Mouse (Mus musculus): ENCODE data around the gene Adi1.

Adi1 gene

DNA sequence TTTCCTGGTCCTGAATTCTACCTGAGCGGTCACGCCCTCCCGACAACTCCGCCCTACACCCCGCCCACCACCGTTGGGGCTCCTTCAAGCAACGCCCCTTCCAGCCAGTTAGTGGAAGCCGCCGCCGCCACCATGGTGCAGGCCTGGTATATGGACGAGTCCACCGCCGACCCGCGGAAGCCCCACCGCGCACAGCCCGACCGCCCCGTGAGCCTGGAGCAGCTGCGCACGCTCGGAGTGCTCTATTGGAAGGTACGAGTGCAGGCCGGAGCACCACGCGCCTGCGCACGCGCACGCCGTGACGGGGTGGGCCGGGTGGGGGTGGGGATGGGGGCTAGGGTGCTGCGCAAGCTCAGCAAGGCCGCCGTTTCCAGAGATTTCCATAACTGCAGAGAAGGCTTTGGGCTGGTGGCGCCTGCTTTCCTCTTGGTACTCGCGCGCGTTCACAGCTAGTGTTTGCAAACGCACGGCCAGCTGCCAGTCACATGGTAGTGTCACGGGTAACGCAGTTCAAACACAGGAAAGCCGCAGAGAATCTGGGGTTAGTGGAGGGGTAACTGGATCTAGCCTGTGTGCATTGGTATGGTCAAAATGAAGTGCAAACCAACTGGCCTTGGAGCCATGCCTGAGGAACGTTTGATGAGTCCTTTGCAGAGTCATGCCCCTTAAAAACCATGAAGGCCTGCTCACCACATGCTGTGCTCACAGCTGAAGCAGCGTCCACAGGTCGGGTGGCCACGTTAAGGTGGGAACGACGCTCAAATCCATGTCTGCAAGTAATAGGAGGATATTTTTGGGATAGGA lies at the start of gene Adi1:
Adi1 (plus strand) TSS at position 111 of the 804 bp plus-strand sequence.
- peak; percentile 87 for DNase-seq

DNA sequence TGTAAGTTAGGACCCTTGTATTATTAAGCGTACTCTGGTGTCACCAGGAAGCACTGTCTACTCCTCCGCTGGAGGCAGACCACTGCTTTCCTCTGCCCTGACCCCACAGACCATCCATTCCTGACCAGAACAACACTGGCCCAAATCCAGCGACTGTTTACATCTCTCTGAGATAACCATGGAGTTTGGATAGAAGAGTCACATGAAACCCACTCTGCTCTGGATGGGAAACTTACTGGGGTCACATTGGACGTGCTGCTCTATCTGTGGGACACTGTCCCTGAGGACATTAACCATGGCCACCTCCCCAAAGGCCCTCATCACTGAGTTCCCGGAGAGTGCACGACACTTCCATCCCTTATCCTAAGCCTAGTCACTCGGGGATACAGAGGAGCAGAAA lies 49.6 kb upstream of the Adi1 start:
- DNase-seq: no peak

DNA sequence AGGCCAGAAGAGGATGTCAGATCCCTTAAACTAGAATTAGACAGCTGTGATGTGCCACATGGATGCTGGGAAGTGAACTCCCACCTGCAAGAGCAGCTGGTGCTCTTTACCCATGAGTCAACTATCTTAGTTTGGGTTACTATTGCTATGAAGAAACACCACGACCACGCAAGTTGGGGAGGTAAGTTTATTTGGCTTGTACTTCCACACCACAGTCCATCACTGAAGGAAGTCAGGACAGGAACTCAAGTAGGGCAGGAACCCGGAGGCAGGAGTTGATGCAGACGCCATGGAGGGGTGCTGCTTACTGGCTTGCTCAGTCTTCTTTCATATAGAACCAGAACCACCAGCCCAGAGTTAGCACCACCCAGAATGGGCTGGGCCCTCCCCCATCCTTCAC lies 47.9 kb upstream of the Adi1 start:
- DNase-seq: no peak

DNA sequence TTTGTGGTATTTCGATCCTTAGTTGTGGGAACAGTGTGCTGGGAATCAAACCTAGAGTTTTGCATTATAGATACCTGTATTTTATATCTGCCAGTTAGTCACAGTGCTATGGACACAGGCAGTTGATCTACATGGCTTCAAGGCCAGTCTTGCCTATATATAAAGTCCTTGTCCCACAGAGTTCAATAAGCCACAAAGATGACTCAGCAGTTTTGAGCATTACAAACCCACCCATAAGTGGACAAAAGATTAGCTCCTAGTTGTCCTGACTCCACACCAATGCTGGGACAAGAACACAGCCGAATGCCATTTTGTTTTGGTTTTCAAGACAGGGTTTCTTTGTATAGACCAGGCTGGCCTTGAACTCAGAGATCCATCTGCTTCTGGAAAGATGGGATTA lies 46.6 kb upstream of the Adi1 start:
- no peak for DNase-seq

DNA sequence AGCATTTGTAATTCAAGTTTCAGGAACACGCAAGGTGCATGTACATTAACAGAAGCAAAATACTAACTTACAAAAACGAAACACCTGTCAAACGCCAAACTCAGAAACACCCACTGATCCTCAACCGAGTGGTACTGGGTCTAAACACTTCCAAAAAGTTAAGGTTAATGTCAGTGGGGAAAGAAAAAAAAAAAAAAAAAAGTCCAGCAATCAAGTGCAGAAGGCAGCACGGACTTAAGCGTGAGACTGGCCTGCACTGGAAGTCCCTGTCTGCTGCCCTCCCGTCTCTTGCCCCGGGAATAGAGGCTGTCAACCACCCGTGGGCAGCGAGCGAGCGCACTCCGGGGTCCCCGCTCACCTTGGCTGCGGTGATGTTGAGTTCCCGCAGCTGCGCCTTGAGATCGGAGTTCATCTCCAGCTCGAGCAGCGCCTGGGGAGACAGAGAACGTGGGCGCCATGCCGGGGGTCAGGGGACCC lies 39.9 kb upstream of the Adi1 start:
- no peak for DNase-seq

DNA sequence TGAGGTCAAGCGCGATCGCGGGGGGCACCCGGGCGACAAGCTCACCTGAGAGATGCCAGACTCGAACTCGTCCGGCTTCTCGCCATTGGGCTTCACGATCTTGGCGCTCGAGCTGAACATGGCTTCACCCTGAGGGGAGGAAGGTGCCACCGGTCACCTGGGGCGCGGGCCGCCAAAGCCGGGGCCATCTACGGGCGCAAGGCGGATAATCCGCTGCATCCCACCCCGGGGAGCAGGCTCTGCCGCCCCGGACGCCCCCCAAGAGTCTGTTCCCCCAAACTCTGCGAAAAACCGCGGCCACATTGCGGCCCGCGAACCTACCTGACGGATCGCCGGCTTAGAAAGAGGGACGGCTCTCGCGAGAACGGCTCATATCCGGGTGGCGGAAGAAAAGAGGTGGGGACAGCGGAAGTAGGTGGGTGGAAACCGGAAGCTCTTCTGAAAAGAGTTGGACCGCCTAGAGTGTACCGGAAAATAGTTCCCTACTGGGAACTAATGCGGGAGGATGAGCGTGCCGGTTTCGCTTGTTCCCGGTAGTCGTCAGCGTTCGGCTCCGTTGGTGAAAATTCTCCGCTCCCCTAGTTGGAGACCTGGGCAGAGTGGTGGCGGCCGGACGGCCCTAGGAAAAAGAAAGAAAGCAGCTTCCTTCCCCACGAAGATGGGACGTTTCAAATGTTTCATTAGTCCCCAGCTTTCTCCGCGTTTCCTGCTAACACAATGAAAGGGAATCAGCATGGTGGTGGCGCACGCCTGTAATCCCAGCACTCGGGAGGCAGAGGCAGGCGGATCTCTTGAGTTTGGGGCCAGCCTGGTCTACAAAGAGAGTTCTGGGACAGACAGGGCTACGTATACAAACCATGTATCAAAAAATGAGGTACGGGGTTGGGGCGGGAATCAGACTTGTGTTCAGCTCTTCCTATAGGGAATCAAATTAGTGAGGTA lies 39.2 kb upstream of the Adi1 start, which contains the start of gene Rps7:
Rps7 (minus strand) TSS at position 419 of the 942 bp plus-strand sequence.
- DNase-seq: peak; percentile 92

DNA sequence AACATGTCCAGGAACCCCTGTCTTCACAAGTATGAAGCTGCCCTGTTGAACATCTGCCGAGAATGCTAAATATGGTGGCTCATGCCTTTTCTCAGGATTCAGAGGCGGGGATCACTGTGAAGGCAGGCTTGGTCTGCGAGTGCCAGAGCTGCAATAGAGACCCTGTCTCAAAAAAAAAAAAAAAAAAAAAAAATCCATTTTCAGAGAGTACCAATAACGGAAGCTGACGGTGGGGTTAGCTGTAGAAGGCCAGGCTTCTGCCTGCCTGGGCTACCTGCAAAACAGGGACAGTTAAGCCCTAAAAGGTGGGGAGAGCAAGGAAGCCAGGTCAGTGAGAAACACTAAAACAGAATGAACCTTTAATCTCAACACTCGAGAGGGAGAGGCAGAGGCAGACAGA lies 38.5 kb upstream of the Adi1 start:
- DNase-seq: no peak

DNA sequence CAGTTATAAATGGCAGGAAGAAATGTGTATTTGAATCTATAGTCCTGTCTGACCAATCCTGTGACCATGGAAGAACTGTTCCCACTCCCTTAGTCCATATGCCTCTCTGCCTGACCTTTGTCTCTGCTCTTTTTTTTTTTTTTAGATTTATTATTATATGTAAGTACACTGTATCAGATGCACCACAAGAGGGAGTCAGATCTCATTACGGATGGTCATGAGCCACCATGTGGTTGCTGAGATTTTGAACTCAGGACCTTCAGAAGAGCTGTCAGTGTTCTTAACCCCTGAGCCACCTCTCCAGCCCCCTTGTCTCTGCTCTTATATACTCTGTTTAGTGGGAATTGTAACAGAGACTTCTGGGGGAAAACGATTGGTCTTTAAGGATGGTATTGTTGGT lies 36.3 kb upstream of the Adi1 start:
- no peak for DNase-seq

DNA sequence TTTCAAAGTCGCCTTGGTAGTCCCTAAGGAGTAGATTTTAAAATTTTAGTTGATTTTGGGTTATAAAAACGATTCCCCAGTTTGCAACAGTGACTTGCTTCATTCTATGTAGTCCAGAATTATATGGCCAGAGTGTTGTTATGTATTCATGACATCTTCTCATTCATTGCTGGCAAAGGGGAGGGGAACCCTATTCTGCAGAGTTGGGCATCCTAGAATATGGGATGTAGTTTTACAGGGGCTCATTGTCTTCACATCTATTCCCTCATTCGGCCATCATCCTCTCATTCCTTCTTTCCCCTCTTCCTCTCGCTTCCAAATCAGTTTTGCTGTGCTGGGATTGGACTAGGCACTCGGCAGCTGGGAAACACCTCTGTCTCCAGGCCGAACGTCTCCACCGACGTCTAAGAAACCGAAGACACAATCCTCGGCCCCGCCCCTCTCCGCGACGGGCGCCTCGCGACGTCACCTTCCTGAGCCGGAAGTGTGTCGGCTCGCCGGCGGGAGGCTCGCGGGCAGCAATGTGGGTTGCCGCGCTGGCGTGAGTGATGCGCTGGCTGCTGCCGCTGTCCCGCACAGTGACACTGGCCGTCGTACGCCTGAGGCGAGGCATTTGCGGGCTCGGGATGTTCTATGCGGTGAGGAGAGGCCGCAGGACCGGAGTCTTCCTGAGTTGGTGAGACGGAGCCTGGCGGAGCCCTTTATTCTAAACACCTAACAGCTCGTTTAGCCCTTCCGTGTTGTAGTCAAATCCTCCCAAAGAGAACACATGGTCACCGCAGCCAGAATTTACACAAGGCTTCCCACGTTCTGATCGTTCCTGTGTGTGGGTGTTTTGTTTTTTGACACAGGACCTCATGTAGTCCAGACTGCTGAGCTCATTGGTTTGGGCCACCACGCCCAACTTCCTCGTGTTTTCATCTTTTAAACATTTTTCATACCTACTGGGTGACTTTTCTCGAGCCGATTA lies 25.6 kb upstream of the Adi1 start, which contains the start of gene Rnaseh1:
Rnaseh1 (plus strand) TSS at position 462 of the 970 bp plus-strand sequence.
- DNase-seq: peak; percentile 94

DNA sequence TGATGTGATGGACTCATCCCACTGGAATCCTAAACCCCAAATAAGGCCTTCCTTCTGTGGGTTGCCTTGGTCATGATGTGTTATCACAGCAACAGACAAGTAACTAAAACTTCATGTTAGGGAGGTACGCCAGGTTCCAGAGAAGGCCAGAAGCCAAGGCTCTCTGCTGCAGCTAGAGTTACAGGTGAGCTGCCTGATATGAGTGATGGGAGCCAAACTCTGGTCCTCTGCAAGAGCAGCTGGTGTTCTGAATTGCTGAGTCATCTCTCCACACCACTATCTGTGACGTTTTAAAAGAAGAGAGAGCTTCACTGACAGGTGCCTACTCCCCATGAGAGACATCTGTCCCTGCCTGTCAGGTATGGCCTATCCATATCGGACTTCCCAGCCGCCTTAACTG lies 12.4 kb upstream of the Adi1 start:
- no peak for DNase-seq

DNA sequence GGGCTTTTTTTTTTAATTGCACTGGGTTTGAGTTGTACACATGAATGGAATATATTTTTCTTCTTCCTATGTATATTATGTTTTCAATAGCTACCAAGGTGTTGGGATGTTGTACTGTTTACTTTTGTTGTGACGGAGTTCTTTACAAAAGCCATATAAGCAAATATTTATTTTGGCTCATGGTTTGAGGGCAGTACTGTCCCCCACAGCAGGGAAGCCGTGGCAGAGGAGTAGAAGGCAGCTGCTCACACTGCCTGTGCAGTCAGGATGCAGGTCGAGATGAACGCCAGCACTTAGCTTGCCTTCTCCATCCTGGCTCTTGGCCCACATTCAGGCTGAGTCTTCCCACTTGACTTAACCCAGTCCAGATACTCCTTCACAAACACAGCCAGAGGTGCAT lies 8.3 kb upstream of the Adi1 start:
- DNase-seq: no peak

DNA sequence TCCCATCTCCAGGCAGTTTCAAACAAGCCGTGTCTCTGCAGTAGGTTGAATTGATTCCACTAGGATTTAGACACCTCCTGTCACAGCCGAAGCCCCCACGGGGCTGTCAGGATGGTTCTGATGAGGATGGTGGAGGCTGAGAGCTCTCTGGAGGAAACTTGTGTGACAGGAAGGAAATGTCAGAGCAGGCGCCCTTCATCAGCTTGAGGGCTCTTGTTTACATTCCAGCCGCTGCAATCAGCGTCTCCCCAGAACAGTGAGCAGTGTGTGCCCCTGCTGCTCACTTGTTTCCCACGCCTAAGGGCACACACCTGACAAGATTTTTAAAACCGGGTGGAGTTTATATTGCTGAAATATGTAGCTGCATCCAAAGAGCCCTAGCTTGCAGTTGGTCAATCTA lies 7.7 kb upstream of the Adi1 start:
- DNase-seq: no peak

DNA sequence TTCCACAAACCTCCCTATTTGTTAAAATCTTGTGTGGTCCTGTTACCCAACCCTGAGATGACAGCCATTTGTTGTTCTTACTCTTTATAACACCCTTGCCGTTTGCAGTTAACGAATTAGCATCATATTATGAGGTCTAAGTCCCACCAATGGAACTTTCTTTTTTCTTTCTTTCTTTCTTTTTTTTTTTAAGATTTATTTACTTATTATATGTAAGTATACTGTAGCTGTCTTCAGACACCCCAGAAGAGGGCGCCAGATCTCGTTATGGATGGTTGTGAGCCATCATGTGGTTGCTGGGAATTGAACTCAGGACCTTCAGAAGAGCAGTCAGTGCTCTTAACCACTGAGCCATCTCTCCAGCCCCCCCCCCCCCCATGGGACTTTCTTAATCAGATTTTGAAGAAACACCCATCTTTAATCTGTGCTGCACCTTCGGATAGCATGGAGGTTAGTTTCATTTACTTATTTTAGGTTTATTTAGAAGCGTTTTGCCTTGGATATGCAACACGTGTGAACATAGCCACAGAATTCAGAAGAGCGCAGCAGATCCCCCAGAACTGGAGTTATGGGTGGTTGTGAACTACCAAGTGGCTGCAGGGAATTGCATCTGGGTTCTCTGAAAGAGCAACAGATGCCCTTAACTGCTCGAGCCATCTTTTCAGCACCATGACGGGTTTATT lies 852 bp upstream of the Adi1 start:
- DNase-seq: no peak

DNA sequence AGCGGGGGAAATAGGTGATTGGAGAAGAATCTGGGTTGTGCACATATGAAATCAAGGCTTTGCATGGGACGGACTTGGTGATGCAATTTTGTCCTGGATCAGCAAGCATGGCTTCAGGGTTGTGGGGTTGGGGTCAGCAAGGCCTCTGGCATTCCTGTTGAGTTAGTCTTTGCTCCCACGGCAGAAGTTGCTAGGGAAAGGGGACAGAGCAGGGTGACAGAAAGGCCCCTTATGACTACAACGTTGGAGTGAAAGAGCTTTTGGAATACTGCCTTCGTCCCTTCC lies 836 bp downstream of the Adi1 start:
- DNase-seq: no peak

DNA sequence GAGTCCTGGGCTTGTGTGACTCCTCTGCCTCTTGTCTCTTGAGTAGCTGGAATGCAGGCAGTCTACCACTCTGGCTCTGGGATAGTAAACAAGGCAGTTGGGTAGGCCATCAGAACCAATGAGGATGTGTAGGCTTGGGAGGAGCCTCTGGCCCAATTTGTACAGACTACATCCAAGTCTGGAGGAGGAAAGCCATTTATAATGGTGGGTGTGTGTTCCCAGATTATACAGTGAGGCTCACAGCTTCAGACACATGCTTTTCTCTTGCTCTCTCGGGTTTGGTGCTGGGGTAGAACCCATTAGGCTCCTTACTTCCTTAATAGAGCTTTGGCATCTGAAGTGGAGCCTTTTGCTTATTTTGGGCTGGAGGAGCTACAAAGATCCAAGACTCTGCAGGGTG lies 9.6 kb downstream of the Adi1 start:
- no peak for DNase-seq

DNA sequence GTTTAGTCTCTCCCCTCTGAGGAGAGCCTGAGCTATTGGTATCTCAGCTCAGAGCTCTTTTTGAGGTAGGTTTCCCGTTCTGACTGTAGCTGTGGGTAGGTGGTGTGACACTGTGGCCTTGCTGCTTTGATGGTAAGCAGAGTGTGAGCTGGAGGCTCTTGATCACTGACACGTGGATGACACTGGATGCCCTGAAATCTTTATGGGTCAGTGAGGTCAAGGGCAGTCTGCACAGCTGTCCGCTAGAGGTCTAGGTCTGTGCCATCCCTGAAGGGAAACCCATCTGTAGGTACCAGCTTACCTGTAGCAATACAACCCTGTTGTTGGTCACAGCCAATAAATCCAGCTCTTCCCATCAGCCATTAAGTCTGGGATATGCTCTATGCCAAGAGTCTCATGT lies 10.7 kb downstream of the Adi1 start:
- DNase-seq: no peak

DNA sequence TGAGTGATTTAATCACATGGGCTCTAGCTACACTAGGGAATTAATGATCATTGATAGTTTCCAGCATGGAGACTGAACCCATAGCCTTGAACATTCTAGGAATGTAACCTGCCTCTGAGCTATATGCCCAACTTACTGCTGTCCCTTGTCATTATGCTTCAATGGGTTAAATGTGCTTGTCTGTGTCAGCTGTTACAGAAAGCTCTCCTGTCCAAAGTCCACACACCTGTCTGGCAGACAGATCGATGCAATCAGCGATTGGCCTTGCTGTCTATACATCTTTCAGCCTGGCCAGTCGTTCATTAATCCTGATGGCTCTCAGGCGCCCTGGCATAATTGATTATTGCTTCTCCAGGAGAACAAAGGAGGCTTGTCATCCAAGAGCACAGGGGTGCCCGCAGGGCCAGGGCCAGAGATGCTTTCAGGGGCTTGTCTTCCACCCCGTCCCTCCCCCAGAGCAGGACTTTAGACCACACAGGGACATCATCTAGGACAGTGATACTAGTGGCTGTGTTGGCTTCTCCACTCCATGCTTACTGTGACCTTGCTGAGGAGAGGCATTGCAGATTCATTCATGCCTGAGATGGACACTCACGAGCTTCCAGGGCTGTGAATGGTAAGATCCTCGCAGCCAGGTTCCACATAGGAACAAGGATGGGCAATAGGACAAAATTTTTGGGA lies 11.3 kb downstream of the Adi1 start:
- DNase-seq: no peak

DNA sequence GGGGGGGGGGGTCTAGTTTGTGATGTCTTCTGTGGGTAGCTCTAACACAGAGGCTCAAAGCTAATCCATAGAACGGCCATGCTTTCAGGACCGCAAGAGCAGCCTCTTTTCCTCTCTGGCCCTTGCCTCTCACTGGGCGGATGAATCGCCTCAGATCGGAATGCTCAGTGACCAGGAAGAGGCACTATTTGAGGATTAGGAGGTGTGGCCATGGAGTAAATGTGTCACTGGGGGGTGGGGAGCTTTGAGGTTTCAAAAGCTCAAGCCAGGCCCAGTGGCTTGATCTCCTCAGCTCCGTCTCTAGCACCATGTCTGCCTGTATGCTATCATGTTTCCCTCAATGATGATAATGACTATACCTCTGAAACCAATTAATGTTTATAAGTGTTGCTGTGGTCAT lies 14.0 kb downstream of the Adi1 start:
- no peak for DNase-seq

DNA sequence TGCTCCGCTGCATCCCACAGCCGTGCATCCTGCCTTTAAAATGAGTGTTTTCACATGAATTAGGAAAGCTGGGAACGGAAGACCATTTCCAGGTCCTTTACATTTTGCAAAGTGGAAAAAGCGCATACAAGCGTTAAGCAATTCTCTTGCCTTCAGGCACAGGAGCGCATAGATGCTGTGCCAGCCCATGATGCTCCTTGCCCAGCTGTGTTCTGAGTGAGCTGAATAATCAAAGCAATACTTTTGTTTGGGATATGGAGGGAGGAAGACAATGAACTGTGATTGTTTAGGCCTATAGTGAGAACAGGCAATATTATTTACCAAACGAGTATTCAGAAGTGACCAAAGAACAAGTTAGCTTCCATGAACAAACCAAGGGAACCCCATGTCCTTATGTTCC lies 15.7 kb downstream of the Adi1 start:
- no peak for DNase-seq

DNA sequence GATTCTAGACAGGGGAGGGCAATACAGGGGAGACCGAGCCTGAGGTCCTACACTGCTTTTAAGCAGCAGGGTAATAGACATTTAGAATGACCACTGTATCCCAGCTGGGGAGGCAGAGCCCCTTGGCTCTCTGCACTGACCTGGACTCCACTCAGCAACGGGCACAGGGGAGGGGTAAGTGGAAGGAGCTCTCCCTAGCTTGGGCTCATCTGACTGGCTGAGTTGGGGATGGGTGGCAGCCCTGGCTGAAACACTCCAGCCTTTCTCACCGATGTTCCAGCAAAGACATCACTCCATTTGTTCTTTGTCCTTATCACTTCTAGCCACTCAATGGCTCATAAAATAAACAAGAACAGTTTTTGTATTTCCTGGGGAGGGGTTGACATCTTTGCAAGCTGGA lies 18.7 kb downstream of the Adi1 start:
- DNase-seq: no peak

DNA sequence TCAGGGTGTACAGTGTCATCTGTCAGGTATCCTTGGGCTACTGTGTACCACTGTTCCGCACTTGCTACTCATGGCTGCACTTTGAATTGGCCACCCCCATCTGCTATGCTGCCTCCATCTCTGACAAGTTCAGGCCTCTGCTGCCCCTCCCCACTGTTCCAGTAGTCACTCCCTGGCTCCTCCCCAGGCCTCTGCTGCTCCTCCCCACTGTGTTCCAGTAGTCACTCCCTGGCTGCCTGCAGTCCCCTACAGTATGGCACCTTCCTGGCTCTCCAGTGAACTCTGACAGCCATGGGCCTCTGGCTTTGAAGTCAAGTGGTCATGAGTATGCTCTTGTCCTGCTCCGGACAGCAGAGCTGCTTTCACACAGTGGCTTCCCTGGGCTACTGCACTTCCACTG lies 19.2 kb downstream of the Adi1 start:
- no peak for DNase-seq

DNA sequence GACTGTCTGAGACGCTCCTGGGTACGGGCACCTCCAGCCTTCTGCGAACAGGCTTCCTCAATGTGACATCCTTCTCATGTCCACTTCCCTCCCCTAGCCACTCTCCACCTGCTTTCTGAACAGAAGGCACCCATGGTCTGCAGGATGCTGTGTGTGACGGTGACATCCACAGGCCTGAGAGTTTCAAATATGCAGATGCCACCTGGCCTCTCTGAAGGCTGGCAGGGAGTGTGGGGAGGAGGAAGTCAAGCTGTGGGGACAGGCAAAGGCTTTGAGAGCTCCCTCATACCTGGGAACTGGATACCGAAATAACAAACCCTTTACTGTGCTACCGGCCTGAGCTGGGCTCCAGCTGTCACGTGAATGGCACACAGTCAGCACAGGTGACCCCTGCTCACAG lies 19.7 kb downstream of the Adi1 start:
- DNase-seq: no peak

All from right cerebral cortex, postnatal 25 days (tissue).